Mouse (Mus musculus): ENCODE data around the gene Rasa2. TPM values are rescaled to one million over a fixed set of nuclear protein-coding genes. Genes with fewer than 3 reads are reported as not detected.

Gene Rasa2
- 28.6 TPM for polyA plus RNA-seq (2017; shearing (Covaris generic))

DNA sequence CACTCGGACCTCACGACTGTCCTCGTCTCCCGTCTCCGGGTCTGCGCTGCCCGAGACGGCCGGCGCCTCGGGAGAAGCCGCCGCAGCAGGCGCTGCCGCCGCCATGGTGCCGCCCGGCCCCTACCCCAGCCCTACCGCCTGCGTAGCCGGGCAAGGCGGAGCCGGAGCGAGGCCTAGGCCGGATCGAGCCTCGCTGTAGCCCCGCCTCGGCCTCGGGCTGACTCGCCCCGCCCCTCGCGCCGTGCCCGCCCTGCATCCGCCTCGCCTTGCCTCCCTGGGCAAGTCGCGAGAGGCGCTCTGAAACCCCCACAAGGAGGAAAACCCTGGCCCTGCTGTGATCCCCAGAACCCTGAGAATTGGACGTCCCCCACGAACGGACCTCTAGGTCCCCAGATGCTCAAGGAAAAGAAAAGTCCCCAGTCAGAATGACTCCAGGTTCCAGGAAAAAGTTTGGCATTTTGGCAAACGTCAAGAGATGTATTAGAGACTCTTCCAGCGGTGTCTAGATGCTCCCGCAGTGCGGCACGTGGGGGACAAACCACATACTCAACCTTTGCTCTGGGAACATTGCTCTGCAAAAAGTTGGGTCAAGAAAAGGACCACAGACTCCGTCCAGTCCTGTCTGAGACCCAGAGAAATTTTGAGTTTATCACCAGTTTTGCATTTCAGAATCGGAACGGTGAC lies at the start of gene Rasa2:
Gene Rasa2 (minus strand): TSS at position 229 of the 684 bp plus-strand sequence.

DNA sequence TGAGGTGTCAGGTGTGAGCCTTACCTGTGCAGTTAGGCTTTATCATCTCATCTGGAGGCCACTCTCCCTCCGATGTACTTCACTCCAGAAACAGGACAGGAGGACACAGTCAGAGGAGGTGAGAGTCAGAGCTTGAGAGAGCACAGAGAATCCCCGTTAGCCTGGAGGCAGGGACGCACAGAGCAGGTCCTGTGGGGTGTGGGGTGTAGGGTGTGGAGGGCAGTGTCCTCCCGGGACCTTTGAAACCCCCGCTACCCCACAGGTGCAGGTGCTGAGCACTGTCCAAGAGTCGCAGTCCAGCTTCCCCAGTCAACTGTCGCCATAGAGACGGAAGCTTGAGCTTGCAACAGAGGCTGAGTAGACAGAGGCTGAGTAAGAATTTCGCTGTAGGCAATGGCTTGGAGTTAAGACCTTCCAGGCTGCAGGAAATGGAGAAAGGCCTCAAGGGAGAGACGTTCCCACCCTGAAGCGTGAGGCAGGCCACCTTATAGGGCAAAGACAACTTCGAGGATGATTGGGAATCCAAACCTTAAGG lies 106.4 kb downstream of the Rasa2 start, which contains the start of gene Gm28729:
Gene Gm28729 (minus strand): TSS at position 293 of the 535 bp plus-strand sequence.

Other genes with a start within 250 kb of the Rasa2 start
- gene Rnf7, start 152.9 kb downstream of the Rasa2 start, polyA plus RNA-seq (2017; shearing (Covaris generic)): 112 TPM
- gene Gm28729, start 106.4 kb downstream of the Rasa2 start, polyA plus RNA-seq (2017; shearing (Covaris generic)): not detected
- 38.4 TPM for gene Zbtb38, start 121.2 kb upstream of the Rasa2 start, polyA plus RNA-seq (2017; shearing (Covaris generic))

All from CD4-positive, CD25-positive, alpha-beta regulatory T cell, adult 9 weeks (primary cell).